Mouse (Mus musculus): ENCODE results near the gene Dnase1. TPM values are rescaled to one million over a fixed set of nuclear protein-coding genes. Genes with fewer than 3 reads are reported as not detected.

Gene Dnase1
- polyA plus RNA-seq, 1 experiment from 2014 or later, result 6.5 TPM

GRCm38 (mm10) chr16:4085851-4086387 is 49.2 kb downstream of the Dnase1 start:
- Histone ChIP-seq H3K4me3 (replicated peaks) (no peak overlapping the region), H3K9ac (replicated peaks) (no peak overlapping the region), H3K27me3 (no peaks in the 10 kb centered on the region), H3K4me1 (replicated peaks) (no peaks in the 10 kb centered on the region), H3K36me3 (peaks cover 91% of the 10 kb centered on the region), H3K9me3 (no peaks in the 10 kb centered on the region), H3K4me2 (no peak overlapping the region), H3K27ac (no peak overlapping the region)
- no peak for ATAC-seq (ENCODE audit: insufficient number of reproducible peaks, insufficient read depth, low FRiP score, low TSS enrichment, low read depth)
- 95% methylated on average over 9 of the region's 9 CpGs for WGBS

- 93% methylated on average over 8 of the region's 8 CpGs for WGBS
These were observed 50.6 kb downstream of the Dnase1 start for GRCm38 (mm10) chr16:4087214-4087913.

More at GRCm38 (mm10) chr16:4087214-4087913, 50.6 kb downstream of the Dnase1 start:
- Histone ChIP-seq H3K9me3 (no peaks in the 10 kb centered on the region), H3K27me3 (no peaks in the 10 kb centered on the region), H3K36me3 (peaks cover 95% of the 10 kb centered on the region), H3K4me3 (replicated peaks) (no peak overlapping the region), H3K4me2 (no peak overlapping the region), H3K27ac (no peak overlapping the region), H3K9ac (replicated peaks) (no peak overlapping the region), H3K4me1 (replicated peaks) (no peaks in the 10 kb centered on the region)
- ATAC-seq (ENCODE audit: insufficient number of reproducible peaks, insufficient read depth, low FRiP score, low TSS enrichment, low read depth), result no peak

Small RNA genes lying within 50 kb of the gene (microRNA-seq; reads per million reads assigned to microRNA genes)
- not detected for gene Gm23413

Other genes with a start within 250 kb of the Dnase1 start
- gene Olfr15, start 206.1 kb upstream of the Dnase1 start, polyA plus RNA-seq (2016; fragmentation: Nextera tagmentation; extraction: Ambion mirVana), result not detected in 2 replicates
- gene Zfp174, start 189.7 kb upstream of the Dnase1 start, polyA plus RNA-seq (2016; fragmentation: Nextera tagmentation; extraction: Ambion mirVana), result 1.9 TPM in 2 replicates
- 51.5 and 55.5 TPM in 2 replicates for gene Naa60, start 164.6 kb upstream of the Dnase1 start, polyA plus RNA-seq (2016; fragmentation: Nextera tagmentation; extraction: Ambion mirVana)
- gene Zfp597, start 152.4 kb upstream of the Dnase1 start, polyA plus RNA-seq (2016; fragmentation: Nextera tagmentation; extraction: Ambion mirVana), result 5.6 and 7.5 TPM in 2 replicates
- gene Gm20695, start 152.3 kb upstream of the Dnase1 start, polyA plus RNA-seq (2016; fragmentation: Nextera tagmentation; extraction: Ambion mirVana), result 0.93 and 2.4 TPM in 2 replicates
- gene 1700037C18Rik, start 128.3 kb upstream of the Dnase1 start, polyA plus RNA-seq (2016; fragmentation: Nextera tagmentation; extraction: Ambion mirVana), result 8.7 and 9.3 TPM in 2 replicates
- 25.7 and 30.6 TPM in 2 replicates for gene Cluap1, start 128.1 kb upstream of the Dnase1 start, polyA plus RNA-seq (2016; fragmentation: Nextera tagmentation; extraction: Ambion mirVana)
- gene Nlrc3, start 60.3 kb upstream of the Dnase1 start, polyA plus RNA-seq (2016; fragmentation: Nextera tagmentation; extraction: Ambion mirVana), result 0.83 and 1.5 TPM in 2 replicates
- 23.1 and 27.9 TPM in 2 replicates for gene Slx4, start 33.2 kb upstream of the Dnase1 start, polyA plus RNA-seq (2016; fragmentation: Nextera tagmentation; extraction: Ambion mirVana)
- gene Trap1, start 40.9 kb downstream of the Dnase1 start, polyA plus RNA-seq (2016; fragmentation: Nextera tagmentation; extraction: Ambion mirVana), result 85.6 and 86.5 TPM in 2 replicates
- gene Crebbp, start 177.1 kb downstream of the Dnase1 start, polyA plus RNA-seq (2016; fragmentation: Nextera tagmentation; extraction: Ambion mirVana), result 42.9 and 44.1 TPM in 2 replicates